Mouse (Mus musculus) megakaryocyte, embryonic 14.5 days (primary cell): ENCODE measurements at regions not wholly inside any gene's neighbourhood (a gene's known extent, or its start where the extent isn't known, plus 50 kb on each side); places are given as distances from the start of the nearest gene placed in this dataset.

Source experiments
- H3K27me3 ChIP-seq: replicated peaks from 2 replicates; pipeline ENCODE3; 2012; ENCODE audit warnings: inconsistent platforms
- H3K36me3 ChIP-seq: replicated peaks from 2 replicates; pipeline ENCODE3; 2012; ENCODE audit warnings: low read length, inconsistent platforms, mixed read lengths
- H3K4me1 ChIP-seq: 2 replicates; pipeline ENCODE4 v1.6.1; 2012; ENCODE audit warnings: inconsistent platforms
- H3K4me3 ChIP-seq: replicated peaks from 2 replicates; pipeline ENCODE3; 2012; ENCODE audit warnings: moderate library complexity, mild to moderate bottlenecking, inconsistent platforms
- H3K9me3 ChIP-seq: 2 replicates; pipeline ENCODE4 v1.6.1; 2012; ENCODE audit warnings: inconsistent platforms
- FLI1 ChIP-seq: IDR thresholded peaks from 2 replicates; pipeline ENCODE4 v1.6.1; 2012; ENCODE audit warnings: low read length, inconsistent platforms, mixed read lengths
- GATA1 ChIP-seq: IDR thresholded peaks from 3 replicates; pipeline ENCODE4 v1.6.1; 2012; ENCODE audit warnings: mixed read lengths, low read length, inconsistent platforms, borderline replicate concordance

DNA sequence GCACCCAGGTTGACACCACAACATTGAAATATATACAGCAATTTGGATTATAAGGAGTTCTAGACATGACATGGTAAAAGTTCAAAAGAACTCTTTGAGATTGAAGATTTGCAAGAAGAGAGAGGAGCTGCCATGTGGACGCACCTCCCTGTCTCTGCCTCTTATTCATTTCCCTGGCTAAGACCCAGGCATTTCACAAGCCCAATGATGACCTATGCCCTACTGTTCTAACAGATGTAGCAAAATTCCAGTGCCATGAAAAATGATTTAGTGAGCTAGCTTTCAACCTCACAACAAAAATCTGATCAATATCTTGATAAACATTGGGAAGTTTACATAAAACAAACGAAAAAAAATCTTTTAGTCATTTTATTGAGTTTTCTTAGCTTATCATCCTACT is 123.7 kb upstream of the Ccn2 start:
- H3K36me3 ChIP-seq, result no peaks in the 10 kb centered on the region

GRCm38 (mm10) chr10:24476288-24476687 is 119.0 kb upstream of the Ccn2 start:
- Histone ChIP-seq H3K9me3 (peaks cover 15% of the 10 kb centered on the region), H3K27me3 (no peaks in the 10 kb centered on the region), H3K36me3 (no peaks in the 10 kb centered on the region), H3K4me1 (no peaks in the 10 kb centered on the region), H3K4me3 (no peak overlapping the region)
- TF ChIP-seq FLI1 (no peak), GATA1 (no peak)

More for the DNA sequence above, 123.7 kb upstream of the Ccn2 start:
- H3K27me3 ChIP-seq, result no peaks in the 10 kb centered on the region
- peaks cover 4% of the 10 kb centered on the region; the same call in 1 of the 2 replicates for H3K4me1 ChIP-seq
- no peak overlapping the region for H3K4me3 ChIP-seq
- H3K9me3 ChIP-seq, result peaks cover 5% of the 10 kb centered on the region
- TF ChIP-seq FLI1 (no peak), GATA1 (no peak)

GRCm38 (mm10) chr10:24478535-24478934 is 116.7 kb upstream of the Ccn2 start:
- peaks cover 15% of the 10 kb centered on the region for H3K9me3 ChIP-seq
- no peaks in the 10 kb centered on the region for H3K36me3 ChIP-seq
- H3K27me3 ChIP-seq, result no peaks in the 10 kb centered on the region
- no peak for TF ChIP-seq GATA1
- TF ChIP-seq FLI1, result no peak
- H3K4me3 ChIP-seq, result no peak overlapping the region
- no peaks in the 10 kb centered on the region for H3K4me1 ChIP-seq

DNA sequence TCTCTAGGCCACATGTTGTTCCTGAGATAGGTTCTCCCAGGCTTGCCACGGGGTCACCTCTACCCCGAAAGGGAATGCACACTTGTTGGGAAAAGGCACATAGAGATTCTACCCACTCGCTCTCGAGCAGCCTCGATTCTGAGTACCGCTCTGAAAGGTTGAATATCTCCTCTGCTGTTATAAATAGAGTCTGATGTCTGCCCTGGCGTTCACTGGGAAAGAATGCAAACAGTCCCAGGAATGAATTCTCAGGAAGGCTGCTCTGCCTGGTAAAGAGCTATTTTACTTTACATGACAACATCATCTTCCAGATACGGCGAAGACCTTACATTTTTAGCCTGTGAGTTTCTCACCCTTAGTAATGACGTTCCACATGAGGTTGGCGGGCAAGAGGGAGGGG is 116.1 kb upstream of the Ccn2 start:
- TF ChIP-seq GATA1, result no peak
- no peak for TF ChIP-seq FLI1
- Histone ChIP-seq H3K9me3 (peaks cover 15% of the 10 kb centered on the region), H3K36me3 (no peaks in the 10 kb centered on the region), H3K4me3 (no peak overlapping the region), H3K4me1 (no peaks in the 10 kb centered on the region), H3K27me3 (no peaks in the 10 kb centered on the region)

GRCm38 (mm10) chr10:24481926-24482612 is 113.2 kb upstream of the Ccn2 start:
- H3K9me3 ChIP-seq, result peaks cover 6% of the 10 kb centered on the region; the same call in 1 of the 2 replicates
- no peaks in the 10 kb centered on the region for H3K36me3 ChIP-seq
- no peaks in the 10 kb centered on the region for H3K27me3 ChIP-seq
- no peaks in the 10 kb centered on the region for H3K4me1 ChIP-seq
- H3K4me3 ChIP-seq, result no peak overlapping the region
- no peak for TF ChIP-seq GATA1
- no peak for TF ChIP-seq FLI1

DNA sequence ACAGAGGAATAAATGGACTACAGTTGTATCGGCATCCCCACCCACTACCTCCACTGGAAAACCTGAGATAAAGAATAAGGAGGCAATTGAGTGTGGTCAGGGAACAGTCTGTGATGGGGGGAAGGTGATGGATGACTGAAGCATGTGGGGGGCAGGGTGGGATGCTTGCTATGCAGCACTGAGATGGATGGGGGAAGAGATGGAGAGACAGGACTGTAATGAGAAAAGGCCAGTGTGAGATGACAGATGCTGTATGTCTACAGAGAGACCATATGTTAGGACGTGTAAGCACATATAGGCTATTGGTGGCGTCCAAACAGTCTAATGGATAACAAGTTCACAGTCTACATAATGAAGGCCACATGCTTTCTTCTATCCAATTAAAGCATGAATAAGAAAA is 112.2 kb upstream of the Ccn2 start:
- Histone ChIP-seq H3K36me3 (no peaks in the 10 kb centered on the region), H3K9me3 (peaks cover 6% of the 10 kb centered on the region; the same call in 1 of the 2 replicates), H3K27me3 (no peaks in the 10 kb centered on the region), H3K4me3 (no peak overlapping the region), H3K4me1 (no peaks in the 10 kb centered on the region)
- no peak for TF ChIP-seq GATA1
- no peak for TF ChIP-seq FLI1

DNA sequence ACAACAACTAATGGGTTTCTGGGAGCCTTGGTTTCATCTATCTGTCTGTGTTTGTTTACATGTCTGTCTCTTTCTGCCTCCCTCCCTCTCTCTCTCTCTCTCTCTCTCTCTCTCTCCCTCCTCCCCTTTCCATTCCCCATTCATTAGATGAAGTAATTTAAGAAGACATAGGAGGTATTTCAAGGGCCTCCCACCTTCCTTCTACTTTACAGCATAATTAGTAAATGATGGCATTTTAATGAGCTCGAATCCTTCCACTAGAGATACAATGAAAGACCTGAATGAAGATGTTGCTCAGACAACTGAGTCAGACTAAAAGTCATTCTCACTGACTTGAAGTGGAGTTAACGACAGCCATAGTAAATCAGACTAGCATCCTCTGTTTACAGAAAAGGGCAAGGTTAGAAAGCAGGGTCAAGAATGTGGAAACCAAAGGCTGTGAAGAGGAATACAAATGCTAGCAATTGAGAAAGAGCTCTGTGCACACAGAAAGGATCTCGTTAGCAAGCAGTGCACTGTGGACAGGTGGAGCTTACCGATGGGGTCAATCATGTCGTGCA is 111.1 kb upstream of the Ccn2 start:
- TF ChIP-seq FLI1, result no peak
- no peak for TF ChIP-seq GATA1
- no peaks in the 10 kb centered on the region for H3K36me3 ChIP-seq
- peaks cover under 1% of the 10 kb centered on the region; the same call in 1 of the 2 replicates for H3K9me3 ChIP-seq
- H3K4me1 ChIP-seq, result no peaks in the 10 kb centered on the region
- H3K27me3 ChIP-seq, result no peaks in the 10 kb centered on the region
- H3K4me3 ChIP-seq, result no peak overlapping the region

GRCm38 (mm10) chr10:24485461-24485860 is 109.8 kb upstream of the Ccn2 start:
- no peaks in the 10 kb centered on the region for H3K4me1 ChIP-seq
- no peaks in the 10 kb centered on the region for H3K36me3 ChIP-seq
- no peak overlapping the region for H3K4me3 ChIP-seq
- no peaks in the 10 kb centered on the region for H3K27me3 ChIP-seq
- TF ChIP-seq GATA1 (no peak), FLI1 (no peak)
- H3K9me3 ChIP-seq, result no peaks in the 10 kb centered on the region

- no peaks in the 10 kb centered on the region for H3K36me3 ChIP-seq
- H3K4me1 ChIP-seq, result no peaks in the 10 kb centered on the region
- H3K27me3 ChIP-seq, result no peaks in the 10 kb centered on the region
- no peak overlapping the region for H3K4me3 ChIP-seq
- TF ChIP-seq GATA1 (no peak), FLI1 (no peak)
- H3K9me3 ChIP-seq, result no peaks in the 10 kb centered on the region
Observed at GRCm38 (mm10) chr10:24486224-24486623, 109.0 kb upstream of the Ccn2 start.

GRCm38 (mm10) chr10:24487915-24488314 is 107.3 kb upstream of the Ccn2 start:
- H3K4me1 ChIP-seq, result no peaks in the 10 kb centered on the region
- no peaks in the 10 kb centered on the region for H3K36me3 ChIP-seq
- H3K27me3 ChIP-seq, result no peaks in the 10 kb centered on the region
- no peaks in the 10 kb centered on the region for H3K9me3 ChIP-seq
- H3K4me3 ChIP-seq, result no peak overlapping the region
- TF ChIP-seq GATA1, result no peak
- no peak for TF ChIP-seq FLI1

GRCm38 (mm10) chr10:24490432-24490831 is 104.8 kb upstream of the Ccn2 start:
- Histone ChIP-seq H3K4me1 (0 out of 2 replicates have a peak, but pooled peaks cover 3% of the 10 kb centered on the region), H3K9me3 (no peaks in the 10 kb centered on the region), H3K27me3 (no peaks in the 10 kb centered on the region), H3K36me3 (no peaks in the 10 kb centered on the region), H3K4me3 (no peak overlapping the region)
- TF ChIP-seq FLI1 (no peak), GATA1 (no peak)
